Mouse (Mus musculus) gastrocnemius, adult 8-10 months (tissue): ENCODE data around the gene Olfr975. TPM values are rescaled to one million over a fixed set of nuclear protein-coding genes. Genes with fewer than 3 reads are reported as not detected.
"Not testable (repeated sequence)": the region's sequence is repeated elsewhere in the genome, so short reads cannot be mapped to it uniquely, and the experiment has no call there.

Source experiments
- DNase-seq, 2 experiments: peaks; one replicate each; pipeline ENCODE4 v3.0.0; 2022; ENCODE audit warnings: low spot score in 2 of 2
- total RNA-seq, 4 experiments: library from RNA; stranded (reverse); gene quantifications; 2 replicates each; pipeline ENCODE4 v1.2.4; 2022

Olfr975 gene
- total RNA-seq = not detected

DNA sequence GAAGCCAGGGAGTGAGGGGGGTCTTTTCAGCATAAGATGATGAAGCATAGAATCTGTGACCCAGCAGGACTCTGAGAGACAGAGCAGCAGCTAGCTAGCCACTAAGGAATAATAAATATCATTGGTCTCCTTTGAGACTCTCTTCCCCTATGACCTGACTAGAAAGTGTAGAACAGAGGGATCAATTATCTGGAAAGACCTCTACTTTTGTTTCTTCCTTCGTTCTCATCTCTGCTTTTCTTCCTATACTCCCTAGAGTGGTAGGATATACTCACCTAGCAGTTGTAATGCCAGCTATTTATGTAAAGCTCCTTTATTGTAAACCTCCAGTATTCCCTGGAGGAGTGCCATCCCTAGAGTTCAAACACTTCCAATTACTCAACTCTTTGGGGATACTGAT is at the start of gene Olfr975:
TSS of gene Olfr975 (minus strand) at position 101 of the 400 bp plus-strand sequence.
- no peak for DNase-seq

- no peak for DNase-seq
These were observed 40.0 kb upstream of the Olfr975 start, which contains the start of gene Olfr978 for GRCm38 (mm10) chr9:39991813-39992212. Olfr978 (plus strand) TSS chr9:39992113.

DNA sequence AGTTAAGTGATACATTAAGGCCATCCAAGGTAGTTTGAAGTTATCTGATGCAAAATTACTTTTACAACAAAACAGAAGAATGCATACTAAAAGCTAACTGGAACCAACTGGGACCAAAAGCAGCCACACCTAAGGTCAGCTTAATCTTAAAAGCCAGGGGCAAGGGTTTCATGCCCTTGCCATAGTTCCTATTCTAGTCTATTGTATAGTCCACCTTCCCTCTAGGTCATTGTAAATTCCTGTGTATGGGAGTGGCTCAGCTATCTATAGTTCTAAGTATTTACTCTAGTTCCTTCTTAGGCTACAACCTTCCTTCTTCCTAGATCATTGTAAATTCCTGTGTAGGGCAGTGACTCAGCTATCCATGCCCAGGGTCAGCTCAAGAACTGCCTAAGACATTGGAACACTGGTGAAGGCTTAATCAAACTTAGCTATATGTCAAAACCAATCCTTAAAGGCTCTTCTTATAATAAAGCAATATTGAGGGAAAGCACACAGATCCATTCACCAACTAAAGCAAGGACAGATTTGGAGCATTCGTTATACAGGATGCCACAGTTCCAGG is 24.8 kb upstream of the Olfr975 start:
- DNase-seq = not testable (repeated sequence)

DNA sequence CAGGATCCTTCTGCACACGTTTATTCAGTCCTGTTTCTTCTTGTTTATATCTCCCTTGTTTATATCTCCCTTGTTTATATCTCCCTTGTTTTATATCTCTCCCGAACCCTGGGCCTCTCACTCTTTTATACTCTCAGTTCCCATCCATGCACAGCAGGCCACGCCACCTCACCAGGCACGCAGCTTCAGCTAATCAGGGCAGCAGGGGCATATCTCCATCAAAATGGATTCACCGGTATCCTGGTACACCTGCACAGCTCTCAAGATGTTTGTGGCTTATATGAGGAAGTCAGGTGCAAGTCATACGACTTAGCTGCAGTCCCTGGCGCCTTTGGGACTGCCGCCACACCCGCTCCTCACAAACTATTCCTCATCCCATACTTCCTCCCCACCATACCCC is 9.2 kb upstream of the Olfr975 start, which contains the start of gene Olfr976:
TSS of gene Olfr976 (minus strand) at position 101 of the 400 bp plus-strand sequence.
- DNase-seq = not testable (repeated sequence)

GRCm38 (mm10) chr9:39937201-39937600 is 14.6 kb downstream of the Olfr975 start, which contains the start of gene Olfr974:
Olfr974 (plus strand) TSS chr9:39937501.
- DNase-seq = no peak

DNA sequence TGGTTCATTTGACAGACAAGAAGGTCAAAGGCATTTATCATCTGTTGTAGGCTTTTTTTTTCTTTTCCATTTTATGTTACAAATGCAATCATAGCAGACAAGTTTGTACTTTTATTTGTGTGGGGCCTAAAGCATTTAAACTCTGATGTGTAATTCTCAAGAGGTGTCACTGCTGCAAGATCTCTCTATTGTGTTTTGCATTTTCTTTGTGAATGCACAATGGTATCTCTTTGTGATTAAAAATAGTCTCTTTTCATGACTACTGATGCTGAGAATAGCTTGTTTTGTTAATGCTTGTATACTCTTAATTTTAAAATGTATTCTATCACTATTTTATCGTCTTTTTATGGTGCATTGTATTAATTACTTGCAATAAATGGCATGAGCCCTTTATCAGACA is 23.0 kb downstream of the Olfr975 start:
- not testable (repeated sequence) for DNase-seq

GRCm38 (mm10) chr9:39927975-39928836 is 23.6 kb downstream of the Olfr975 start:
- not testable (repeated sequence) for DNase-seq

- no peak for DNase-seq
These were observed 41.9 kb downstream of the Olfr975 start for GRCm38 (mm10) chr9:39909939-39910338.

DNA sequence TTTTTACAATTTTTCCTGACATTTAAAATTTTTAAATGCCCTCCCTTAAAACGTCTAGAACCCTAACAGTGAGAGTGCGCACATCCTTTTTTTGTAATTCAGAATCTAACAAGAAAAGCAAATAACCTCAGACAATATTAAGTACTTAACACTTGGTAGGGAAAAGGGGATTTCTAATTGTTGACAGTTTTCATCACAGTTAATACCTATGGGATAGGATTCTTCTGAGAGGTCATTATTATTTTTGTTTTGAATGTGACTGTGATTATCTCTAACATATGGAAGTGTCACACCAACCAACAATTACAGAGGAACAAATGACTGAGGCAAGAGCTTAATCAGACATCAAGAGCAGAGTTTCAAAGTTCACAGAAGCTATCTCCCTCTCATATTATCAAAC is 44.8 kb downstream of the Olfr975 start, which contains the start of gene Olfr229:
TSS of gene Olfr229 (plus strand) at position 301 of the 400 bp plus-strand sequence.
- no peak for DNase-seq

DNA sequence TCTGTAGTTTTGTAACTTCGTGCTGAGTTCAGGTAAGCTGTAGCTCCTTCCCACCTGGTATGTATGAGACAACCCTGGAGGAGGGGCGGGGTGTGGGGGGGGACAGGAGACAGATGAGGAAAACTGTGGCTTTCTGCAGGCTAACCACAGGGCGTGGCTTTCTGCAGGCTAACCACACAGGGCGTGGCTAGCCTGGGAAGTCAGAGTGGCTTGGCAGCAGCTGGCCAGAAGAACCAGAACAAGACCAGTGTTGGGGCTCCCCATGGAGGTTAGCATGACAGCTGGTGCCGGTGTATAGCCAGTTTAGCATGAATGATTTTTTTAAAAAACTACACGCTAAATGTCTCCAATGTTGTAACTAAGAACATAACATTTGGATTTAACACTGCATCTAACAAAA is 46.7 kb downstream of the Olfr975 start:
- no peak for DNase-seq

Other genes with a start within 250 kb of the Olfr975 start
- gene Olfr149, start 244.9 kb downstream of the Olfr975 start, total RNA-seq = not detected
- not detected for gene Olfr965, start 240.7 kb downstream of the Olfr975 start, total RNA-seq
- gene Olfr150, start 221.1 kb downstream of the Olfr975 start, total RNA-seq = not detected
- not detected for gene Olfr967, start 205.8 kb downstream of the Olfr975 start, total RNA-seq
- gene Olfr968, start 168.8 kb downstream of the Olfr975 start, total RNA-seq = not detected
- gene Olfr969, start 161.1 kb downstream of the Olfr975 start, total RNA-seq = not detected
- gene Olfr970, start 143.2 kb downstream of the Olfr975 start, total RNA-seq = not detected
- gene Olfr971, start 115.2 kb downstream of the Olfr975 start, total RNA-seq = not detected
- gene Olfr972, start 85.6 kb downstream of the Olfr975 start, total RNA-seq = not detected
- not detected for gene Olfr229, start 44.7 kb downstream of the Olfr975 start, total RNA-seq
- not detected for gene Olfr974, start 14.5 kb downstream of the Olfr975 start, total RNA-seq
- not detected for gene Olfr976, start 9.1 kb upstream of the Olfr975 start, total RNA-seq
- gene Olfr978, start 40.1 kb upstream of the Olfr975 start, total RNA-seq = not detected
- gene Olfr979, start 51.4 kb upstream of the Olfr975 start, total RNA-seq = not detected
- not detected for gene Olfr980, start 57.5 kb upstream of the Olfr975 start, total RNA-seq
- not detected for gene Olfr981, start 69.4 kb upstream of the Olfr975 start, total RNA-seq
- gene Olfr982, start 121.8 kb upstream of the Olfr975 start, total RNA-seq = not detected
- not detected for gene Olfr983, start 141.5 kb upstream of the Olfr975 start, total RNA-seq
- gene Olfr984, start 162.2 kb upstream of the Olfr975 start, total RNA-seq = not detected
- gene Olfr985, start 178.1 kb upstream of the Olfr975 start, total RNA-seq = not detected
- gene Tmem225, start 196.1 kb upstream of the Olfr975 start, total RNA-seq = not detected
- gene Olfr986, start 228.9 kb upstream of the Olfr975 start, total RNA-seq = not detected
- 1 to 10 TPM; 1.6 to 2.1 (median 1.8) TPM for gene Zfp202, start 240.3 kb upstream of the Olfr975 start, total RNA-seq